Mouse (Mus musculus): ENCODE measurements around the gene Mllt10.
"Not testable (repeated sequence)": the region's sequence is repeated elsewhere in the genome, so short reads cannot be mapped to it uniquely, and the experiment has no call there.

The Mllt10 gene

DNA sequence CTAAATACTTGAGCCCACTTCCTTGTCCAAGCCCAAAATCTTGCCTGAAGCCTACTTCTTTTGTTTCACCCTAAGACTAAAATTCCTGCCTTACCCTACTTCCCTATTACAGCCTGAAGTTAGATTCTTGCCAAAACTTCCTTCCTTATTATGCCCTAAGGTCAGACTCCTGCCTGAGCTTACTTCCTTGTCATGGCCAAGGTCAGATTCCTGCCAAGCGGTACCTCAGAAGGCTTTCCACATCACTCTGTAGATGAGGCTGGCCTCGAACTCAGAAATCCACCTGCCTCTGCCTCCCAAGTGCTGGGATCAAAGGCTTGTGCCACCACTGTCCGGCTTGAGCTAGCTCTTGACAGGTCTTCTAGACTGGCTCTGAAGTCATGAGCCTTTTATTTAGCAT lies 32.7 kb downstream of the Mllt10 start:
- DNase-seq (ENCODE audit: low spot score), result not testable (repeated sequence)

DNA sequence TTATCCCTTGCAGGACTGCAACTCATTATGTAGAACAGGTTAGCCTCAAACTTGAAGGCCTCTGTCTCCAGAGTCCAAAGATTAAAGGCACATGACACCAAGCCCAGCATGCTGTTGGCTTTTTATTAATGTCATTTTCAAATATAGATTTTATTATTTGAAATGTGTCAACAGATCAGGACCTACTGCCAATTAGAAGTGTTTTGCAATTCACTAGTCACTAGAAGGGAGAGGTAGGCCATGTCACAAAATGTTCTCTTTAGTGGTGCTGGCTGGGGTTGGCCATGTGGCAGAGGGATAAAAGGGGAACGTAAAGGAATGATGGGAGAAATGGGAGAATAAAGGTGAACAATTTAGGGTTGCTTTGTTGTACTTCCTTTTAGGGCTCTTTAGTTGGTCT lies 38.8 kb downstream of the Mllt10 start:
- DNase-seq (ENCODE audit: low spot score), result no peak

DNA sequence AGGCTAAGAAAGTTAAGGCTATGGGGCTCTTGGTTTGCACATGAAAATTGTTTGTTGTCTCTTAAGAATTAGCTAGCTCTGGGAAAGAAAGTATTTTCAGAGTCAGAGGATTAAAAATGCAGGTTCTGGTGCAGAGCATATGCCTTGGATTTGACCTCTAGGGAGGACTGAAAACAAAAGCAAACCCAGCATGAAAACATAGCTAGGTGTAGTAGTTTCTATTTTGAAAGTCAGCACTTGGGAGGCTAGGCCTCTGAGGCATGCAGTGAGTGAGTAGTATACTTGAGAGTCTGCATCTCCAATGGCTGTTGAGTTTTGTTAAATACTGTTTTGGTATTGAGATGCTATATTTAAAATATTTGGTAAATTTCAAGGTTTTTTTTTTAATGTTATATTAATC lies 39.3 kb downstream of the Mllt10 start:
- no peak for DNase-seq (ENCODE audit: low spot score)

DNA sequence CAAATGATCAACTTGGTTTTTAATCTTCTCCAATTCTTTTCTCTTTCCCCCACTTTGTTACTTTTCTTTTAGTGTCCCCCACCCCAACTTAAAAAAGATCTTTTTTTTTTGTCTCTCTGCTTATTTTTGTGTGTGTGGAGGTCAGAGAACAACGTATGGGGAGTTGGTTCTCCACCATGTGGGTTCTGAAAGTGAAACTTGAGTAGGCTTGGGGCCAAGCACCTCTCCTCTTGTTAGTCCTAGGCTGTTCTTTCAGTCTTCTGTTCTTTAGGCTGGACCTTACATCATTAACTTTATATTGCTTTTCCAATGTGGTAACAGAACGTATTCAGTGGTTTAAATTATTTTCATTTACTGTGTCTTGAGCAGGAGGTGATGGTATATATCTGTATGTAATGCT lies 40.8 kb downstream of the Mllt10 start:
- DNase-seq (ENCODE audit: low spot score), result no peak

DNA sequence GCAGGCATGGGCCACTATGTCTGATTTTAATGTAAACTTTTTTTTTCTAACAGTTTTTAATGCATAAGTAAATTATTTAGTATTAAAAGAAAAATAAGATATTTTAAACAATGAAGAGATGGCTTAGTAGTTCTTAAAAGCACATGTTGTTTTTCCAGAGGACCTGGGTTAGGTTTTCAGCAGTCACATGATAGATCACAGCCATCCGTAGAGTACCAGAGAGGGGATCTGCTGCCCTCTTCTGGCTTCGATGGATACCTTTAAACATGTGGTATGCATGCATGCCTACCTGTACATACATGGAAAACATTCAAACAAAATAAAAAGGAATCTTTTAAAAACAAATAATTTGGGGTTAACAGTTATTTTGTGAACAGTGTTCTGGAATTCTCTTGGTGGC lies 45.9 kb downstream of the Mllt10 start:
- DNase-seq (ENCODE audit: low spot score), result peak; percentile 10

DNA sequence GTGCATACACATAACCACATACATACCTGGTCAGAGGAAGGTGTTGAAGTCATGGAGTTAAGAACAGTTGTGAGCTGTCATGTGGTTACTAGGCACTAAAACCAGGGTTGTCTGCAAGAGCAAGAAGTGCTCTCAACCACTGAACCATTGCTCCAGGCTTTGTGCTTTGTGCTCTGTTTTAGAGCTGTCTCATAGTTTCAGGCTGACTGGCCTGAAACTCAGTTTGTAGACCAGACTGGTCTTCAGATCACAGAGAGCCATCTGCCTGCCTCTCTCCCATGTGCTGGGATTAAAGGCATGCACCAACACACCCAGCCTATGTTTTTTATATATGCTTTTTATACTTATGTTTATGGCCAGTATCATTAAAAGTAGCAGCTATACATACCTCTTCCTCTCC lies 52.5 kb downstream of the Mllt10 start:
- no peak for DNase-seq (ENCODE audit: low spot score)

DNA sequence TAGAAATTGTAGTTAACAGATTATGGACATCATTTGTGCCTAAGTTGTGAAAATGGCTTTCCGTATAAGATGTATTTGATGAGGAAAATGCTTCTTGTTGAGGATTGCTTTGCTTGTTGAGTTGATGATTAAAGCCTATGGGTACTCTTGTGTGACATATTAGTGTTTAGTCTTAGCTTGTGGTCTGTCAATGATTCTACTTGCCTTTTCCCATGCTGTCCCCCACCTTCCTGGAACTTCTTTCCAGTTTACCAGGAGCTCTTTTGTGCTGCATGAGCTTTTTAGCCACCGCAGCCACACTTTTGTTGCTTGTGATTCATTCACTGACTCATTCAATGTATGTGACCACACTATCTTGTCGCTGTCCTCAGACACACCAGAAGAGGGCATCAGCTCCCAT lies 53.2 kb downstream of the Mllt10 start:
- no peak for DNase-seq (ENCODE audit: low spot score)

DNA sequence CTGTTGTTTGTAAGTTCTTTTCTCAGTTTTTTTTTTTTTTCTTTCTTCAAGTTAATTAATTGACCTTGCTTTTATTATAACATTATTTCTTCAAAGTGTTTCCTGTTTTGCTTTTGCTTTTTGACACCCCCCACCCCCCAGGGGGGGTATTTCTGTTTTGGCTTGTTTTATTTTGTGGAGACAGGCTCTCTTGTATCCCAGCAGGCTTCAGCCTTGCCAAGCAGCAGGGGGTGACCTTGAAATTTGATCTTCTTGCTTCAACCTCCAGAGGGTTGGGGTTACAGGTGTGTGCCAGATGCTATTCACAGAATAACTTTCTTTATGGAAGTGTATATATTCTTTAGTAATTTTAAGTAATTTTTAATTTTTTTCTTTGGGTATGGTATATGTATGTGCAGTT lies 56.4 kb downstream of the Mllt10 start:
- DNase-seq (ENCODE audit: low spot score), result no peak

DNA sequence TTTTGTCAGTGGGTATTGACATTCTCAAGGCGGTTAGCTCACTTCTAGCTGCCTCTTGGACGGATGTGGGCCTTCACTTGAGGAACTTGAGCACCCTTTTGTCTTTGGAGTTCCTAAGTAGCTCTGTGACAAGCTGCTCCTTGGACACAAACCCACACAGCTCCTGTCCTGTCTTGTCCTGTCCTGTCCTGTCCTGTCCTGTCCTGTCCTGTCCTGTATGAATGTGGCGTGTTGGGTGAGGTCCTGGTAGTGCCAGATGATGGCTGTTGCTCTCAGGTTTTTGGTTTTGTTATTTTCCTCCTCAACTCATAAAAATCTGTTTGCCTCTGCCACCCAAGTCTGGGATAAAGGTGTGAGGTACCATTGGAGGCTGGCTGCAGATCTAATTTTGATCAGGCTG lies 61.4 kb downstream of the Mllt10 start:
- DNase-seq (ENCODE audit: low spot score), result no peak

DNA sequence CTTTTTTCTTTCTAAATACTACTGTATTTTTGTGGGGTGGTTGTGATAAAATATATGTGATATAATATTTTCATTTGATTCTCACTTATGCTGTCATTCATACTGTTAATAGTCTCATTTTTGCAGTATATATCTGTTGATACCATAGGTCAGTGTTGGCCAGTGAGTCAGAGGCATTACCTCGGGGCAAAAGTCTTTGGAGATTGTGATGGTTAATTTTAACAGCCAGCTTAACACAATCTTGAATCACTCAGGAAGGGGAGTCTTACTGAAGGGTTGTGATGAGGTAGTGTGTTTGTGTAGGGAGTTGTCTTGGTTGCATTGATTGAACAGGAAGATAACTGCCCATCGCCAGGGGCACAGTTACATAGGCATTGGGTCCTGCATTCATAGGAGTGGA lies 83.1 kb downstream of the Mllt10 start:
- no peak for DNase-seq (ENCODE audit: low spot score)

DNA sequence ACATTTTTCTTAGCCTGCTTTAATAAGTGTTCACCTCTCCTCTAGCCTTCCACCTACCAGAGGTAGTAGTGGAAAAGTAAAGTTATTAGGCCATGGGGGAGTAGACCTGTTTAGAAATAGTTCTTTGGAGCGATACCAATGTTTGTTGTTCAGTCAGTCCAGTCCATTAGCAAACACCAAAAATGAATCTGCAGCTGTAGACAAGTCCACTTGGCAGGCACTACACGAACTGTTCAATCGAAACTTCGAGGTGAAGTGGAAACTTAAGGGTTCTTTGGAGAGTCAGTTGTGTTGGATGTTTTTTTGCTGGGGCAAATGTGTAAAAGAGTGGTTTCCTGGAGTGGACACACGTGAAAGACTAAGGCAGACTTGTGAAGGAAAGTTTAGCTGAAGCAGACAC lies 84.6 kb downstream of the Mllt10 start:
- DNase-seq (ENCODE audit: low spot score), result no peak

DNA sequence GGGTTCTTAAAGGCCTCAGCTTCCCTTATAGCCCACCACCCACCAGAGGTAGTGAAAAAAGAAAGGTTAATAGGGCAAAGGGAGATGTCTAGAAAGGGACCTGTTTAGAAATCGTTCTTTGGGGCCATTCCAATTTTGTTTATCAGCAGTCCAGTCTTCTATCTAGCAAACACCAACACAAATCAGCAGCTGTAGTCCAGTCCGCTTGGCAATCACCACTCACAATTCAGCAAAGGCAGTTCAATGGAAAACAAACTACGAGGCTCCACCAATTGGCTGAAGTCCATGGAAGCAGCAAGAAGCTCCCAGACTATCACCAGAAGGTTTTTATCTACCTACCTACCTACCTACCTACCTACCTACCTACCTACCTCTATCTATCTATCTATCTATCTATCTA lies 101.1 kb downstream of the Mllt10 start:
- no peak for DNase-seq (ENCODE audit: low spot score)

DNA sequence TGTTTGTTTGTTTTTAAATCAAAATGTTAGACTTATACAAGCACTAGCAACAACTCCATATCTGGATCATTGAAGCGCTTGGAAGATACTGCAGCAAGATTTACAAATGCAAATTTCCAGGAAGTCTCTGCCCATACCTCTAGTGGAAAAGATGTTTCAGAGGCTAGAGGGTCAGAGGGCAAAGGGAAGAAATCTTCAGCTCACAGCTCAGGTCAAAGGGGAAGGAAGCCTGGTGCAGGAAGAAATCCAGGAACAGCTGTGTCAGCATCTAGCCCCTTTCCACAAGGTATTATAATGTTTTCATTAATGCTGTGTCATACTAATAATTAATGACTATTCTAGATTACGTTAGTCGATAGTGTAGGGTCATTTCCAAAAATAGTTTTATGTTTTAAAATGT lies 104.4 kb downstream of the Mllt10 start:
- no peak for DNase-seq (ENCODE audit: low spot score)

DNA sequence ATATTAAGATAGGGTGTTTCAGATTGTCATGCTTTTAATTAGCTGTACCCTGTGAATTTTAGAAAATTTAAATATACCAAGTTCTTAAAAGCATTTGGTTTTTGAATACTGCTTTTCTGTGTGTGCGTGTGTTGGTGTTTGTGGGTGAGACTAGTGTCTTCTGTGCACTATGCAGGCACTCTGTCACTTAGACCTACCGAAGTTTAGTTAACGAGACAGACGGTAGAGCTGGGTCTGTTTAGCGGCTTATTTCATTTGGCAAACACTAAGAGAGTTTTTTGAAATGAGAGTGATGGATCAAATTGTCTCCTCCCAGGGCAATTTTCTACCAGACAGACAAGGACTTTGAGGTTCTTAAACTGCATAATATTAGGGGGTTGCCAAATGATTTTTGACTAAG lies 106.0 kb downstream of the Mllt10 start:
- DNase-seq (ENCODE audit: low spot score), result no peak

DNA sequence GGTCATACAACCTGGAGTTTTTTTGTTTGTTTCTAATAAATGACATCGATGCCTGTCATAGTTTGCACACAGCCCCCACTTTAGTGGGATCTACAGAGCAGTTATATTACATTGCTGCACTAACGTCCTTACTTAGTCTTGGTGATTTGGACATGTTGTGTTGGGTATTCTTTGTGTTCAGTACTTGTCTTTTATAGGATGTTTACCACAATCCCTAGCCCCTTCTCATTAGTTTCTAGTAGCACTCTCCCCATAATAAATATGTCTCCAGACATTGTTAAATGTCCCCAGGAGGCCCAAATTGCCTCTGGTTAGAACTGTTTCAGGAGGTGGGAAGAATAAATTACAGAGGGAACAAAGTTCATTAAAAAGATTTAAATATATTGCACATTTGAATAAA lies 110.5 kb downstream of the Mllt10 start:
- DNase-seq (ENCODE audit: low spot score), result no peak

DNA sequence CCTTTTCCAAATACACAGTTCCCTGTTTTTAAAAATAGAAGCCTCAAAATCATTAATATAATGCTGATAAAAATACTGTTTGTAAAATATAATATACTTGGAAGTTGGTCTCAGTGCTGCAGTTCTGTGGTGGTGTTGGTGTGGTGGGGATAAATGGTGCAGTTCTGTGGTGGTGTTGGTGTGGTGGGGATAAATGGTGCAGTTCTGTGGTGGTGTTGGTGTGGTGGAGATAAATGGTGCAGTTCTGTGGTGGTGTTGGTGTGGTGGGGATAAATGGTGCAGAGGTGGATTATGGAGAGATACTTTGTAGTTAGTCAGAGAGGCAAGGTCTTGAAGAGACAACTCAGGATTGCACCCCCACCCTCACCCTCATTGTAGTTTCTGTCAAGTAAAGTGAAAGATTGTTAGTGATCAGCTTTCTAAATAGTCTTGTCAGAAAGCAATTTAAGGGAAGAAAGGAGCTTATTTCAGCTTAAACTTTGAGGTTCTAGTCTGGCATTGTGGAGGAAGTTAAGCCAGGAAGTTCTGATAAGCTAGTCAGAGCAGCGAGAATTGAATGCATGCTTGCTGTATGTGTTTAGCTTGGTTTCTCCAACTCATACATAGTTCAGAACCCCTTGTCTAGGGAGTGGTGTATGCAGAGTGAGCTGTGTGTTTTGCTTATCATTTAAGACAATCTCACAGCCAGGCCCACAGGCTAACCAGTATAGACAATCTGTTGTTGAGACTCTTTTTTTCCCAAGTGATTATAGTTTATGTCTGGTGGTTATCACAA lies 114.3 kb downstream of the Mllt10 start:
- no peak for DNase-seq (ENCODE audit: low spot score)

DNA sequence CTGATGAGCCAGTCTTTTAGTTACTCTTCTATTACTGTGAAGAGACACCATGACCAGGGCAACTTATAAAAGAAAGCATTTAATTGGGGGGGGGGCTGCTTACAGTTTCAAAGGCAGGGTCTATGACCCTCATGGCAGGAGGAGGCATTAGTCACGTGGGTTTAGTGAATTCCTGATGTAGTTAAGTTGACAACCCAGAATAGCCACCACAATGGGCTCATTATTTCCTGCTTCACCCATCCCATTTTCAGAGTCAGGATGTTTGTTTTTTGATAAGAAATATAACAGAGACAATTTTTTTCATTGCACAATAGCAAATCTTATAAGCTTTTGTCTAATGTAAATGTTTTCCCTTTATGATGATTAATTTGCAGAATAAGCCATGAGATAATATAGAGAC lies 120.2 kb downstream of the Mllt10 start:
- no peak for DNase-seq (ENCODE audit: low spot score)

DNA sequence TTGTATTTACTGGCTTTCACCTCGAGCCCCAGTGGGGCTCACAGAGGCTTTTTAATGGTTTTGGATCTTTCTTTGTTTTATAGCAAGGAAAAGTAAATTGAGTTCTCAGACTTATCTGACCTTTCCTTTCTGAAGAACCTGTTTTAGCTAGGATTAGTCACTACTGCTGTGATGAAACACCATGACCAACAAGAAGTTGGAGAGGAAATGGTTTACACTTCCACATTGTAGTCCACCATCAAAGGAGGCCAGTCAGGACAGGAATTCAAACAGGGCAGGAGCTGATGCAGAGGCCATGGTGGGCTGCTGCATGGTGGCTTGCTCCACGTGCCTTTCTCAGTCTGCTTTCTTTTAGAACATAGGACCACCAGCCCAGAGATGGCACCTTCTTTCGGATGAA lies 121.2 kb downstream of the Mllt10 start:
- no peak for DNase-seq (ENCODE audit: low spot score)

DNA sequence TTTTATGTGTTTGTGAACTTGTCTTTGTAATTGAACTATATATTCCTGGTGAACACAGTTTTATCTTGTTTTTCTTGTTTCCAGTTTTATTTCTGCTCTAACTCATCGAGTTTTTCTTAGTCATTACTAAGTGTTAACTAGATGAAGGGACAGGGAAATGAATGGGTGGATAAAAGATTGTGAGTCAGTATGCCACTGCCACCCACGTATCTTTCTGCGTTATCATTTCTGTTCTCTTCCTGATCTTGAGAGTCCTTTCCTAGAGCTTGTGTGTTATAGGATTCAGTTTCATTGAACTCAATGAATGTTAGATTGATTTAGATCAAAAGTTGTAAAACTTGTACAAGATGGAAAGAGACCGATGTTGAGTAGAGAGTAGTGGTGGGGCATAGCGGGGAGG lies 125.3 kb downstream of the Mllt10 start:
- no peak for DNase-seq (ENCODE audit: low spot score)

DNA sequence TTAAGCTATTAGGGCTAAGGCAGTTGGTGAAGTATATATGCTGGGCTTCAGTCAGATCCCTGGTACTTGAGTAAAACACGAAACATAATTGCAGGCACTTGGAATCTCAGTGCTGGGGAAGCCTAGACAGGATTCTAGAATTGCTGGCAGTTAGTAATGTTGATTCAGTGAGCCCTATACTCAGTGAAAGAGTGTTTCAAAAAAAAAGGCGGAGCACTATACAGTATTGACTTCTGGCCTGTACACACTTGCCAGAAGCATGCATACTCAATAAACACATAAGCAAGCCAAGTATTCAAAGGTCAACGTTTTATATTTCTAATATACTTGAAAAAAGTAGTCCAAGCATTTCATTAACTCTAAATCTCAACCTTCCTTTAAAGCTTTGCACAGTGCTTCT lies 126.6 kb downstream of the Mllt10 start:
- DNase-seq (ENCODE audit: low spot score), result no peak

DNA sequence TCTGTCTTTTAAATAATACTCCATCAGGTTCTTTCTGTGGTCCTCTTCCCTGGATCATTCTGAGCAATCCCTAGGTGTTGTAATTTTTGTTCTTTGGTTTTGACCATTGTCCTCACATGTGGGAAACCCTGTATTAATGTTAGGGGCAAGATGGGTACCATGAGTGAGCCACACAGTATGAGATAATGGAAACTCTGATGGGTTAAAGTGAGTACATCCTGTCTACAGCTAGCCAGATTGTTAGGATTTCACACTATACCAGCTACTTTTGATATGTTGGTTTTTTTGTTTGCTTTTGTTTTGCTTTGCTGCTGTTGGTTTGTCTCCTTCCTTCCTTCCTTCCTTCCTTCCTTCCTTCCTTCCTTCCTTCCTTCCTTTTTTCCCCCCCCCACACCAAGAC lies 128.0 kb downstream of the Mllt10 start:
- DNase-seq (ENCODE audit: low spot score), result no peak

DNA sequence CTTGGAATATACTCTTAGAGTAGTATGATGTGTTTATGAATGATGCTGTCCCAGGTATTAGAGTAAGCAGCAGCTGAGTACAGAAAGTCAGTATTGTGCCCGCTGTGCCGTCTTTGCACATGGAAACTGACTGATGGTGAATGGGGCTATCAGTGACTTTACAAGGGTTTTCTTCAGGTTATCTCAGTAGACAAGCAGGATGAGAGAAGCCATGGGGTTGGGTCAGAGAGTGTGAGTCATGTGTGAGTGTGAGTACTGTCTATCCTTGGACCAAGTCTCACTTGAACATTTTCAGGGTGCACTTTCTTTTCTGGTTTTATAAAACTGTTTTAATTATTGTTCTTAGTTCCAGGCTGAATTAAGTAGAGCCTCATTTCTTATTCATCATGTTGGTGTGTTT lies 133.3 kb downstream of the Mllt10 start:
- DNase-seq (ENCODE audit: low spot score), result no peak

DNA sequence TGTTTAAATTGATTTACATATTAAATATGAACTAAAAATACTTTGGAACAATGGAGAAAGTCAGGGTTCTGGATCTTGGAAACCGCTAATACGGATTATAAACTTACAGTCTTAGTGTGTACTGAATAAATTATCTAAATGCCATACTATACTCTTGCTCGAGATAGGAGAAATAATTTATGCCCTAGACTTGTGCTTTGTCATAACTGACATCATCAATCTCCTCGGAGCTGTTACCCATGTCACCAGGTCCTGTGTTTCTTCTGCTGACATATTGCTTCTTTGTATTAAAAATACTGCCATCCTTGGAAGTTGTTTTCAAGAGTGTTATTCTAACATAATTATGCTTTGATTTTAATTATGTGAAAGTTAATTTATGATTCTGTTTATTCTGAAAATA lies 140.2 kb downstream of the Mllt10 start:
- no peak for DNase-seq (ENCODE audit: low spot score)

DNA sequence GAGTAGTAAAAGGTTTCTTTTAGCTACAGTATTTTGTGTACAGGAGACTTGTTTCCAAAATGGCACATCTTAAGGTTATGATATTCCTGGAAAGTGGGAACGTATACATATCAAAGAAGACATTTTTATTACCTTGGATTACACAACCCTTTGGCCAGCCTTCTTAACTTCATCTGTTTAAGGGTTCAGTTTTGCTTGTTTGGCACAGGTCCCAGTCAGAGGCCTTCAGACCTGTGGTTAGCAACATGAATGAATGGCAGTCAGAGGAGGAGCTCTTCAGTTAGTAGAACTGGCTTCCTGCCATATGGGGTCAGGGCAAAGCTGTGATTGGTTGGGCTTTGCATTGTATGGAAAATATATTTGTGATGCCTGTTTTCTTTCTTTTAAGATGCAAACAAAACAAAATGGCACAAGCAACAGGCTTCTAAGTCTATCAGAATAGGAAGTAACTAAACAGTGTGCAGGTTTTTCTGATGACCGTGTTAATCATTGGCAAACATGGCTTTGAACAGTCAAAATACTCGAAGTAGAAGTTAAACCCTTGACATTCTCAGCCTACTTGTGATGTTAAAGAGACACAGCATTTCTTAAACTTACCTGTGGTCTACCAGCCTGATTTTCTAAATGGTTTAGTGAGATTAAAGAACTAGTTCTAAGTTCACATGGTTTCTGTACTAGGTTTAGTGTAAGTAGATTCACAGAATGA lies 140.8 kb downstream of the Mllt10 start:
- no peak for DNase-seq (ENCODE audit: low spot score)

Measured in T-cell, adult 2 months (primary cell).